Mouse (Mus musculus): ENCODE measurements around the gene Slc39a10.
"Not testable (repeated sequence)": the region's sequence is repeated elsewhere in the genome, so short reads cannot be mapped to it uniquely, and the experiment has no call there.

The Slc39a10 gene

GRCm38 (mm10) chr1:46864175-46864885 lies 28.3 kb downstream of the Slc39a10 start:
- no peak for DNase-seq (ENCODE audit: low spot score in 2 of 2)

GRCm38 (mm10) chr1:46863434-46863833 lies 29.2 kb downstream of the Slc39a10 start:
- no peak for DNase-seq (ENCODE audit: low spot score in 2 of 2)

- no peak for DNase-seq (ENCODE audit: low spot score in 2 of 2)
Observed at GRCm38 (mm10) chr1:46860082-46860481, 32.6 kb downstream of the Slc39a10 start.

GRCm38 (mm10) chr1:46858579-46858978 lies 34.1 kb downstream of the Slc39a10 start:
- DNase-seq (ENCODE audit: low spot score in 2 of 2), result no peak

GRCm38 (mm10) chr1:46856498-46856897 lies 36.2 kb downstream of the Slc39a10 start:
- DNase-seq (ENCODE audit: low spot score in 2 of 2), result no peak

- peak in 1 of 2 experiments; percentile 69 for DNase-seq (ENCODE audit: low spot score in 2 of 2)
Observed at GRCm38 (mm10) chr1:46854036-46854900, 38.4 kb downstream of the Slc39a10 start.

GRCm38 (mm10) chr1:46853317-46854035 lies 39.2 kb downstream of the Slc39a10 start:
- peak; percentile 93 to 94 for DNase-seq (ENCODE audit: low spot score in 2 of 2)

- peak; percentile 12 to 35 for DNase-seq (ENCODE audit: low spot score in 2 of 2)
Observed at GRCm38 (mm10) chr1:46852600-46853272, 39.9 kb downstream of the Slc39a10 start.

GRCm38 (mm10) chr1:46852216-46852599 lies 40.4 kb downstream of the Slc39a10 start:
- no peak for DNase-seq (ENCODE audit: low spot score in 2 of 2)

GRCm38 (mm10) chr1:46851586-46851985 lies 41.1 kb downstream of the Slc39a10 start:
- no peak for DNase-seq (ENCODE audit: low spot score in 2 of 2)

GRCm38 (mm10) chr1:46849758-46850157 lies 42.9 kb downstream of the Slc39a10 start:
- peak in 1 of 2 experiments; percentile 32 for DNase-seq (ENCODE audit: low spot score in 2 of 2)

- DNase-seq (ENCODE audit: low spot score in 2 of 2), result no peak
Observed at GRCm38 (mm10) chr1:46845221-46845620, 47.4 kb downstream of the Slc39a10 start.

- DNase-seq (ENCODE audit: low spot score in 2 of 2), result no peak
Observed at GRCm38 (mm10) chr1:46844281-46844680, 48.4 kb downstream of the Slc39a10 start.

GRCm38 (mm10) chr1:46843406-46843805 lies 49.2 kb downstream of the Slc39a10 start:
- no peak for DNase-seq (ENCODE audit: low spot score in 2 of 2)

- DNase-seq (ENCODE audit: low spot score in 2 of 2), result no peak
Observed at GRCm38 (mm10) chr1:46831927-46832326, 60.7 kb downstream of the Slc39a10 start.

- no peak for DNase-seq (ENCODE audit: low spot score in 2 of 2)
Observed at GRCm38 (mm10) chr1:46830066-46830843, 62.4 kb downstream of the Slc39a10 start.

GRCm38 (mm10) chr1:46822256-46822972 lies 70.2 kb downstream of the Slc39a10 start:
- no peak for DNase-seq (ENCODE audit: low spot score in 2 of 2)

GRCm38 (mm10) chr1:46817934-46818333 lies 74.7 kb downstream of the Slc39a10 start:
- DNase-seq (ENCODE audit: low spot score in 2 of 2), result no peak

GRCm38 (mm10) chr1:46808630-46809029 lies 84.0 kb downstream of the Slc39a10 start:
- DNase-seq (ENCODE audit: low spot score in 2 of 2), result not testable (repeated sequence)

- no peak for DNase-seq (ENCODE audit: low spot score in 2 of 2)
Observed at GRCm38 (mm10) chr1:46805074-46805473, 87.6 kb downstream of the Slc39a10 start.
